Mouse (Mus musculus): ENCODE measurements around the gene Acvr2b. TPM values are rescaled to one million over a fixed set of nuclear protein-coding genes. Genes with fewer than 3 reads are reported as not detected.
A peak's percentile ranks its signal among the peaks of the same experiment; 100 is the strongest.

The Acvr2b gene
- polyA plus RNA-seq, 1 experiment from 2014 or later, result 104 TPM

- Histone ChIP-seq H3K27me3 (no peaks in the 10 kb centered on the region), H3K4me2 (no peak overlapping the region), H3K9ac (no peak overlapping the region), H3K27ac (no peak overlapping the region), H3K4me3 (replicated peaks) (no peak overlapping the region), H3K4me1 (no peaks in the 10 kb centered on the region), H3K36me3 (replicated peaks) (peaks cover 12% of the 10 kb centered on the region; the same call in 1 of the 2 replicates), H3K9me3 (no peaks in the 10 kb centered on the region)
- no peak for ATAC-seq (ENCODE audit: low FRiP score)
- 77% methylated on average over 6 of the region's 6 CpGs for WGBS
These were observed 26.4 kb upstream of the Acvr2b start for GRCm38 (mm10) chr9:119375556-119375955.

- H3K4me3 ChIP-seq (replicated peaks), result no peak overlapping the region
- 91% methylated on average over 4 of the region's 4 CpGs for WGBS
- H3K9me3 ChIP-seq, result no peaks in the 10 kb centered on the region
- no peak overlapping the region for H3K4me2 ChIP-seq
- H3K36me3 ChIP-seq (replicated peaks), result peaks cover 21% of the 10 kb centered on the region
- no peak overlapping the region for H3K27ac ChIP-seq
- H3K9ac ChIP-seq, result no peak overlapping the region
- no peak for ATAC-seq (ENCODE audit: low FRiP score)
- no peaks in the 10 kb centered on the region for H3K27me3 ChIP-seq
- H3K4me1 ChIP-seq, result no peaks in the 10 kb centered on the region
These were observed 23.7 kb upstream of the Acvr2b start for GRCm38 (mm10) chr9:119378231-119378630.

- WGBS, result 68% methylated on average over 6 of the region's 6 CpGs
- Histone ChIP-seq H3K36me3 (replicated peaks) (peaks cover 32% of the 10 kb centered on the region), H3K27ac (no peak overlapping the region)
These were observed 19.3 kb upstream of the Acvr2b start for GRCm38 (mm10) chr9:119382603-119383002.

GRCm38 (mm10) chr9:119388956-119389355 lies 13.0 kb upstream of the Acvr2b start:
- no peak overlapping the region for H3K4me3 ChIP-seq (replicated peaks)
- H3K4me1 ChIP-seq, result no peaks in the 10 kb centered on the region
- H3K27me3 ChIP-seq, result no peaks in the 10 kb centered on the region
- no peak overlapping the region for H3K27ac ChIP-seq
- ATAC-seq (ENCODE audit: low FRiP score), result no peak
- H3K9me3 ChIP-seq, result no peaks in the 10 kb centered on the region
- no peak overlapping the region for H3K4me2 ChIP-seq
- H3K36me3 ChIP-seq (replicated peaks), result peaks cover 24% of the 10 kb centered on the region
- WGBS, result 52% methylated on average over 5 of the region's 5 CpGs
- H3K9ac ChIP-seq, result no peak overlapping the region

More at GRCm38 (mm10) chr9:119382603-119383002, 19.3 kb upstream of the Acvr2b start:
- Histone ChIP-seq H3K9ac (no peak overlapping the region), H3K27me3 (no peaks in the 10 kb centered on the region), H3K4me1 (no peaks in the 10 kb centered on the region), H3K4me3 (replicated peaks) (no peak overlapping the region), H3K9me3 (no peaks in the 10 kb centered on the region), H3K4me2 (no peak overlapping the region)
- ATAC-seq (ENCODE audit: low FRiP score), result no peak

- 95% methylated on average over 2 of the region's 2 CpGs for whole genome bisulfite sequencing
- H3K4me3 ChIP-seq (replicated peaks), result no peak overlapping the region
These were observed 11.7 kb upstream of the Acvr2b start for GRCm38 (mm10) chr9:119390214-119390613.

GRCm38 (mm10) chr9:119394808-119395207 lies 7.1 kb upstream of the Acvr2b start:
- H3K27ac ChIP-seq, result no peak overlapping the region
- H3K9ac ChIP-seq, result no peak overlapping the region
- 90% methylated on average over 1 of the region's 1 CpGs for WGBS
- H3K4me2 ChIP-seq, result no peak overlapping the region
- no peak for ATAC-seq (ENCODE audit: low FRiP score)
- no peaks in the 10 kb centered on the region for H3K4me1 ChIP-seq
- no peak overlapping the region for H3K4me3 ChIP-seq (replicated peaks)
- H3K36me3 ChIP-seq (replicated peaks), result peaks cover 13% of the 10 kb centered on the region
- H3K27me3 ChIP-seq, result no peaks in the 10 kb centered on the region
- H3K9me3 ChIP-seq, result no peaks in the 10 kb centered on the region

More at GRCm38 (mm10) chr9:119390214-119390613, 11.7 kb upstream of the Acvr2b start:
- Histone ChIP-seq H3K4me2 (no peak overlapping the region), H3K27ac (no peak overlapping the region), H3K4me1 (no peaks in the 10 kb centered on the region), H3K36me3 (replicated peaks) (peaks cover 14% of the 10 kb centered on the region), H3K9me3 (no peaks in the 10 kb centered on the region), H3K27me3 (no peaks in the 10 kb centered on the region), H3K9ac (no peak overlapping the region)
- no peak for ATAC-seq (ENCODE audit: low FRiP score)

GRCm38 (mm10) chr9:119401351-119401750 lies 567 bp upstream of the Acvr2b start:
- Histone ChIP-seq H3K4me2 (peak overlapping the region; percentile 86), H3K4me3 (replicated peaks) (peak overlapping the region; percentile 98), H3K27ac (peak overlapping the region; percentile 99; the same call in 1 of the 2 replicates), H3K9me3 (no peaks in the 10 kb centered on the region), H3K4me1 (peaks cover 35% of the 10 kb centered on the region), H3K9ac (peak overlapping the region; percentile 59), H3K27me3 (no peaks in the 10 kb centered on the region), H3K36me3 (replicated peaks) (peaks cover 10% of the 10 kb centered on the region; the same call in 1 of the 2 replicates)
- peak; percentile 7; the same call in 1 of the 2 replicates for ATAC-seq (ENCODE audit: low FRiP score)
- 6% methylated on average over 7 of the region's 7 CpGs for WGBS

GRCm38 (mm10) chr9:119402253-119403235 lies 626 bp downstream of the Acvr2b start:
- peak overlapping the region; percentile 86 for H3K4me2 ChIP-seq
- peaks cover 21% of the 10 kb centered on the region for H3K36me3 ChIP-seq (replicated peaks)
- 1% methylated on average over 113 of the region's 127 CpGs for WGBS
- peaks cover 45% of the 10 kb centered on the region for H3K4me1 ChIP-seq
- H3K9ac ChIP-seq, result peak overlapping the region; percentile 100
- peak; percentile 27 for ATAC-seq (ENCODE audit: low FRiP score)
- H3K4me3 ChIP-seq (replicated peaks), result peak overlapping the region; percentile 98
- no peaks in the 10 kb centered on the region for H3K27me3 ChIP-seq
- H3K27ac ChIP-seq, result peak overlapping the region; percentile 99
- no peaks in the 10 kb centered on the region for H3K9me3 ChIP-seq

- Histone ChIP-seq H3K4me2 (peak overlapping the region; percentile 86), H3K9me3 (no peaks in the 10 kb centered on the region), H3K9ac (peak overlapping the region; percentile 100), H3K27ac (peak overlapping the region; percentile 99), H3K4me1 (peaks cover 49% of the 10 kb centered on the region), H3K27me3 (no peaks in the 10 kb centered on the region), H3K36me3 (replicated peaks) (peaks cover 28% of the 10 kb centered on the region), H3K4me3 (replicated peaks) (peak overlapping the region; percentile 98)
- ATAC-seq (ENCODE audit: low FRiP score), result peak; percentile 62
- WGBS, result under 1% methylated on average over 26 of the region's 26 CpGs
These were observed 1.3 kb downstream of the Acvr2b start for GRCm38 (mm10) chr9:119403236-119403641.

- H3K27ac ChIP-seq, result no peak overlapping the region
These were observed 2.2 kb downstream of the Acvr2b start for GRCm38 (mm10) chr9:119404090-119404489.

GRCm38 (mm10) chr9:119407884-119408283 lies 6.0 kb downstream of the Acvr2b start:
- 83% methylated on average over 15 of the region's 15 CpGs for WGBS
- H3K27ac ChIP-seq, result no peak overlapping the region
- no peak for ATAC-seq (ENCODE audit: low FRiP score)

More at GRCm38 (mm10) chr9:119404090-119404489, 2.2 kb downstream of the Acvr2b start:
- WGBS, result 60% methylated on average over 5 of the region's 5 CpGs
- no peaks in the 10 kb centered on the region for H3K27me3 ChIP-seq
- H3K4me3 ChIP-seq (replicated peaks), result peak overlapping the region; percentile 98
- no peak for ATAC-seq (ENCODE audit: low FRiP score)
- H3K4me2 ChIP-seq, result peak overlapping the region; percentile 86
- H3K36me3 ChIP-seq (replicated peaks), result peaks cover 34% of the 10 kb centered on the region
- no peaks in the 10 kb centered on the region for H3K9me3 ChIP-seq
- peaks cover 52% of the 10 kb centered on the region for H3K4me1 ChIP-seq
- H3K9ac ChIP-seq, result peak overlapping the region; percentile 100

GRCm38 (mm10) chr9:119408898-119409664 lies 7.2 kb downstream of the Acvr2b start:
- Histone ChIP-seq H3K36me3 (replicated peaks) (peaks cover 66% of the 10 kb centered on the region), H3K27ac (no peak overlapping the region)
- no peak for ATAC-seq (ENCODE audit: low FRiP score)

More at GRCm38 (mm10) chr9:119407884-119408283, 6.0 kb downstream of the Acvr2b start:
- no peak overlapping the region for H3K4me2 ChIP-seq
- H3K4me3 ChIP-seq (replicated peaks), result no peak overlapping the region
- H3K4me1 ChIP-seq, result peaks cover 46% of the 10 kb centered on the region
- peaks cover 13% of the 10 kb centered on the region; the same call in 1 of the 2 replicates for H3K9me3 ChIP-seq
- no peak overlapping the region for H3K9ac ChIP-seq
- no peaks in the 10 kb centered on the region for H3K27me3 ChIP-seq
- peaks cover 60% of the 10 kb centered on the region for H3K36me3 ChIP-seq (replicated peaks)

More at GRCm38 (mm10) chr9:119408898-119409664, 7.2 kb downstream of the Acvr2b start:
- Histone ChIP-seq H3K4me2 (no peak overlapping the region), H3K9ac (no peak overlapping the region), H3K9me3 (peaks cover 19% of the 10 kb centered on the region), H3K27me3 (no peaks in the 10 kb centered on the region), H3K4me3 (replicated peaks) (no peak overlapping the region), H3K4me1 (peaks cover 40% of the 10 kb centered on the region)
- WGBS, result 86% methylated on average over 11 of the region's 11 CpGs
